Mouse (Mus musculus) stomach, postnatal 0 days (tissue): ENCODE measurements around the gene Enam. TPM values are rescaled to one million over a fixed set of nuclear protein-coding genes. Genes with fewer than 3 reads are reported as not detected.
A peak's percentile ranks its signal among the peaks of the same experiment; 100 is the strongest.

ENCODE experiments used
- ATAC-seq: fragments of 200-750 bp; cut with Nextera tagmentation; 2 replicates; pipeline ENCODE4 v1.8.0; 2017; ENCODE audit not compliant: low FRiP score, low TSS enrichment
- DNase-seq: peaks from one replicate; pipeline ENCODE4 v3.0.0-alpha.2; 2016; ENCODE audit warnings: low spot score
- H3K27ac ChIP-seq: fragments of 300-500 bp; sonication (generic); replicated peaks from 2 replicates; pipeline ENCODE4 v1.5.1; 2014; ENCODE audit warnings: mild to moderate bottlenecking, control low read depth
- H3K27me3 ChIP-seq: fragments of 300-500 bp; sonication (generic); 2 replicates; pipeline ENCODE4 v1.6.1; 2014; ENCODE audit warnings: low read length; ENCODE audit not compliant: control insufficient read depth, insufficient read depth
- H3K36me3 ChIP-seq: fragments of 300-500 bp; sonication (generic); 2 replicates; pipeline ENCODE4 v1.6.1; 2014; ENCODE audit warnings: low read length, mixed read lengths; ENCODE audit not compliant: control insufficient read depth, insufficient read depth
- H3K4me1 ChIP-seq: fragments of 300-500 bp; sonication (generic); replicated peaks from 2 replicates; pipeline ENCODE4 v1.6.1; 2014; ENCODE audit warnings: antibody characterized with exemption; ENCODE audit not compliant: control insufficient read depth, insufficient read depth
- H3K4me2 ChIP-seq: fragments of 300-500 bp; sonication (generic); replicated peaks from 2 replicates; pipeline ENCODE4 v1.6.1; 2014; ENCODE audit warnings: low read depth, mild to moderate bottlenecking, control low read depth, moderate library complexity
- H3K4me3 ChIP-seq: fragments of 300-500 bp; sonication (generic); 2 replicates; pipeline ENCODE4 v1.5.1; 2014; ENCODE audit warnings: low read depth, low read length, control low read depth
- H3K9ac ChIP-seq: fragments of 300-500 bp; sonication (generic); 2 replicates; pipeline ENCODE4 v1.6.1; 2014; ENCODE audit warnings: mild to moderate bottlenecking, low read length, control low read depth, mixed read lengths
- H3K9me3 ChIP-seq: fragments of 300-500 bp; sonication (generic); 2 replicates; pipeline ENCODE4 v1.6.1; 2016; ENCODE audit warnings: low read length; ENCODE audit not compliant: control insufficient read depth
- CTCF ChIP-seq: IDR thresholded peaks from 2 replicates; pipeline ENCODE4 v1.5.1; 2016; ENCODE audit warnings: antibody characterized with exemption, low read depth, mild to moderate bottlenecking, moderate library complexity
- EP300 ChIP-seq: optimal IDR thresholded peaks from 2 replicates; pipeline ENCODE3; 2016; ENCODE audit warnings: antibody characterized with exemption
- WGBS: fragments of 180-500 bp; shearing (Covaris S2); extraction: QIAGEN DNeasy Blood & Tissue Kit; methylation state at CpG from one replicate; pipeline ENCODE4 v1.1.7; 2014; 5-methylcytosine and 5-hydroxymethylcytosine counted together
- polyA plus RNA-seq: library from polyadenylated mRNA; unstranded; fragments of >200 nt; fragmentation: Nextera tagmentation; extraction: Ambion mirVana; gene quantifications from 2 replicates; pipeline ENCODE4 v1.2.1, GENCODE M21; 2015

The Enam gene
- polyA plus RNA-seq, 1 experiment from 2014 or later = not detected

- Histone ChIP-seq H3K9ac (no peak overlapping the region), H3K4me3 (no peak overlapping the region), H3K36me3 (no peaks in the 10 kb centered on the region), H3K27ac (no peak overlapping the region), H3K9me3 (no peaks in the 10 kb centered on the region), H3K4me2 (no peak overlapping the region), H3K4me1 (no peaks in the 10 kb centered on the region), H3K27me3 (no peaks in the 10 kb centered on the region)
- DNase-seq (no peak), ATAC-seq (no peak)
- WGBS = 68% methylated on average over 3 of the region's 3 CpGs
- no peak for TF ChIP-seq EP300
- no peak for TF ChIP-seq CTCF
Measured at GRCm38 (mm10) chr5:88499781-88500180, 12.0 kb downstream of the Enam start.

- Histone ChIP-seq H3K4me3 (no peak overlapping the region), H3K27me3 (no peaks in the 10 kb centered on the region), H3K4me2 (no peak overlapping the region), H3K36me3 (no peaks in the 10 kb centered on the region), H3K27ac (no peak overlapping the region), H3K9ac (no peak overlapping the region), H3K9me3 (no peaks in the 10 kb centered on the region), H3K4me1 (no peaks in the 10 kb centered on the region)
- DNase-seq = no peak
- TF ChIP-seq CTCF (no peak), EP300 (no peak)
- WGBS = 53% methylated on average over 1 of the region's 1 CpGs
- no peak for ATAC-seq
Measured at GRCm38 (mm10) chr5:88508555-88508954, 20.8 kb downstream of the Enam start.

GRCm38 (mm10) chr5:88508990-88509389 lies 21.2 kb downstream of the Enam start:
- no peak for TF ChIP-seq EP300
- no peak for TF ChIP-seq CTCF
- H3K9me3 ChIP-seq = no peaks in the 10 kb centered on the region
- H3K4me1 ChIP-seq = no peaks in the 10 kb centered on the region
- no peak for DNase-seq
- no peaks in the 10 kb centered on the region for H3K27me3 ChIP-seq
- no peak overlapping the region for H3K4me3 ChIP-seq
- H3K4me2 ChIP-seq = no peak overlapping the region
- no peaks in the 10 kb centered on the region for H3K36me3 ChIP-seq
- 79% methylated on average over 1 of the region's 1 CpGs for WGBS
- no peak overlapping the region for H3K27ac ChIP-seq
- ATAC-seq = no peak
- no peak overlapping the region for H3K9ac ChIP-seq

GRCm38 (mm10) chr5:88519232-88519631 lies 31.5 kb downstream of the Enam start:
- Histone ChIP-seq H3K27me3 (no peaks in the 10 kb centered on the region), H3K9me3 (no peaks in the 10 kb centered on the region), H3K4me3 (no peak overlapping the region), H3K27ac (no peak overlapping the region), H3K36me3 (no peaks in the 10 kb centered on the region), H3K4me2 (no peak overlapping the region), H3K9ac (no peak overlapping the region), H3K4me1 (no peaks in the 10 kb centered on the region)
- ATAC-seq = no peak
- 2% methylated on average over 2 of the region's 2 CpGs for WGBS
- DNase-seq = peak; percentile 15
- no peak for TF ChIP-seq EP300
- TF ChIP-seq CTCF = peak; percentile 86

GRCm38 (mm10) chr5:88527657-88528056 lies 39.9 kb downstream of the Enam start, which contains the start of gene Jchain:
Gene Jchain (minus strand): TSS chr5:88527891.
- Histone ChIP-seq H3K4me3 (no peak within 1 kb of the TSS), H3K27me3 (no peaks in the 10 kb centered on the region), H3K4me1 (no peaks in the 10 kb centered on the region), H3K9me3 (no peaks in the 10 kb centered on the region), H3K27ac (no peak within 1 kb of the TSS), H3K9ac (no peak within 1 kb of the TSS), H3K36me3 (no peaks in the 10 kb centered on the region), H3K4me2 (no peak within 1 kb of the TSS)
- TF ChIP-seq CTCF (no peak), EP300 (no peak)
- 87% methylated on average over 3 of the region's 3 CpGs for WGBS
- no peak for ATAC-seq
- DNase-seq = no peak

GRCm38 (mm10) chr5:88530908-88531307 lies 43.1 kb downstream of the Enam start:
- no peak overlapping the region for H3K9ac ChIP-seq
- H3K27me3 ChIP-seq = no peaks in the 10 kb centered on the region
- 0 out of 2 replicates have a peak overlapping the region, but pooled peaks have one; percentile 18 for H3K27ac ChIP-seq
- H3K9me3 ChIP-seq = no peaks in the 10 kb centered on the region
- TF ChIP-seq CTCF = no peak
- no peak for TF ChIP-seq EP300
- H3K36me3 ChIP-seq = no peaks in the 10 kb centered on the region
- DNase-seq (no peak), ATAC-seq (peak; percentile 65; the same call in 1 of the 2 replicates)
- H3K4me3 ChIP-seq = no peak overlapping the region
- H3K4me2 ChIP-seq = no peak overlapping the region
- no peaks in the 10 kb centered on the region for H3K4me1 ChIP-seq
- 41% methylated on average over 1 of the region's 1 CpGs for WGBS
